Mouse (Mus musculus) c-Kit-negative CD71-positive TER-119-positive erythroid progenitor cells, embryonic 14.5 days (primary cell): Measurements from ENCODE around the gene Bahd1.
A peak's percentile ranks its signal among the peaks of the same experiment; 100 is the strongest.

Experiments used
- DNase-seq: peaks from one replicate; pipeline ENCODE4 v3.0.0-alpha.2; 2013; ENCODE audit warnings: low read depth, low spot score

The Bahd1 gene

DNA sequence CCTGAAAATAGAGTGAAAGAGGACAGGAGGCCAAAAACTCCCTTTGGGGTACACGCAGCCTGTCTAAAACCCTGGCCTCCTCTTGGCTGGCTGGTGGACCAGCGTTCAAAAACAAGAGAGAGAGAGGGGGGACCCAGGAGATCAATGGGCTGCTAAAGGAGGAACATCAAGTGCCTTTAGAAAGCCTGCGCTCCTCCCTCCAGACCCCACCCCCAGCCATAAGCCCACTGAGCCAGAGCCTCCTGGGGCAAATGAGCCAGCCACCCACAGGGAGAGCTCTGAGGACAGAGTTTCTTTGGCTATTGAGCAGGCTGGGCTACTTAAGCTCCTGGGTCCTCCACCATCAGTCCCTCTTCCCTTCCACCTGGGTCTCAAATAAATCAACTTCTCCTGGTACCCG, 1.4 kb upstream of the Bahd1 start:
- no peak for DNase-seq

DNA sequence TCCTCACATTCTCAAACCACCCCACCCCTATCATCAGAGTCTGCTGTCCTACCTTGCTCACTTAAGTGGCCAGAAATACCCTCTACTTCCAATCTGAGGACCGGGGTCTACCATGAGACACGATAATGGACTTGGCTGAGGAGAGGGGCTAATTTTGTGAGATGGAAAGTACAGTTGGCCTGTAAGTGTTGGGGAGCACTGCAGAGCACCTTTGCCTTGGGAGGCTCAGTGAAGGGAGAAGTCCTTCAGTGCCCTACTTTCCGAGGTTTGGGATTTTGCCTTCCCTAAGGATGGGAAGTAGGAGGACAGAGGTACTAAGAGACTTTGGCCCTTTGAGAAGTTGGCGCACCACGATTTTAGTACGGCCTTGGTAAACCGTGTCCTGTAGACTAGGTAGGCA, 871 bp upstream of the Bahd1 start:
- no peak for DNase-seq

- no peak for DNase-seq
Observed at GRCm38 (mm10) chr2:118900826-118901140, 606 bp downstream of the Bahd1 start.

- DNase-seq: peak; percentile 85
Observed at GRCm38 (mm10) chr2:118901175-118902031, 1.2 kb downstream of the Bahd1 start.

- no peak for DNase-seq
Observed at GRCm38 (mm10) chr2:118902051-118903025, 2.2 kb downstream of the Bahd1 start.

- no peak for DNase-seq
Observed at GRCm38 (mm10) chr2:118903333-118903741, 3.2 kb downstream of the Bahd1 start.

DNA sequence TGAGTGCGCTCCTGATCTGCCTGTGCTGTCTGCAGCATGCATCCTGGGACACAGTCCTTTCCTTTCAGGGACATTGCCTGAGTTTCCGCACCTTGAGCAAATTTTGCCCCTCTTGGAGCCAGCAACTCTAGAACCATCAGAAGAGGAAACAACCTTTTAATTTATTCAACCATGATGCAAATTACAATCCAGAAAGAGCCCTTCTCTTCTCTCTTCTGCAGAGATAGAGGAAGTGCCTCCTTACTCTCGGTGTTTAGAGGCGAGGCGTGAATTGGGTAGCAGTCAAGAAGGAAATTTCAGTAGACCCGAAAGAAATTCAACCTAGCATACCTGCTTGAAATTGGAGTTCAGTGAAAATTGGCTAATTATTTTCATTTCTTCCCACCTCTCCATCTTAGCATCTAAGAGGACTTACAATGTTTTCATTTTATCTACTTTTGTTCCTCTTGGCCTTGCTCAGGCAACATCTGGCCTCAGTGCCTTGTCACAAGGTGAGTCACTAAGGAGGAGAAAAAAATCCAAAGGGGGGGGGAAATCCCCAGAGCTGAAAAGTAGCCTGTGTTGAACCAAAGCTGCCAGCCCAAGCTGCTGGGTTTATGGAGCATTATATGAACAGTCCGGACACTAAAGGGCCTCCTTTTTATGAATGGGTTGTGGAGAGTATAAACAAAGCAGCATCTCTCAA, 5.4 kb downstream of the Bahd1 start:
- no peak for DNase-seq

- no peak for DNase-seq
Observed at GRCm38 (mm10) chr2:118906118-118906492, 5.9 kb downstream of the Bahd1 start.

GRCm38 (mm10) chr2:118907781-118908180, 7.6 kb downstream of the Bahd1 start:
- DNase-seq: no peak

DNA sequence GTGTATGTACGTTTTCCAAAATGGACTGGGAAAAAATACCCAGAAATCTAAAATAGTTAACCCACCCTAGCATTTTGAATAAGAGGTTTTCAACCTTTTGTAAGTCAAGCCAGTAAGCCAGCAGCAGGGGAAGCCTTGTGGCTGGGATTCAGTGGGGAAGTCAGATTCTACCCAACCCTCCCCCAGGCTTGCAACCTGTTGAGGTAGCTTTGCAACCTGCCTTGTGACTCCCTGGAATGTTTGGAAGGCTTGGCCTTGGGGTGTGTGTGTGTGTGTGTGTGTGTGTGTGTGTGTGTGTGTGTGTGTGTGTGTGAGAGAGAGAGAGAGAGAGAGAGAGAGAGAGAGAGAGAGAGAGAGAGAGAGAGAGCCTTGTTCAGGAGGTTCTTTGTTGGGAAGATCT, 9.0 kb downstream of the Bahd1 start:
- no peak for DNase-seq

DNA sequence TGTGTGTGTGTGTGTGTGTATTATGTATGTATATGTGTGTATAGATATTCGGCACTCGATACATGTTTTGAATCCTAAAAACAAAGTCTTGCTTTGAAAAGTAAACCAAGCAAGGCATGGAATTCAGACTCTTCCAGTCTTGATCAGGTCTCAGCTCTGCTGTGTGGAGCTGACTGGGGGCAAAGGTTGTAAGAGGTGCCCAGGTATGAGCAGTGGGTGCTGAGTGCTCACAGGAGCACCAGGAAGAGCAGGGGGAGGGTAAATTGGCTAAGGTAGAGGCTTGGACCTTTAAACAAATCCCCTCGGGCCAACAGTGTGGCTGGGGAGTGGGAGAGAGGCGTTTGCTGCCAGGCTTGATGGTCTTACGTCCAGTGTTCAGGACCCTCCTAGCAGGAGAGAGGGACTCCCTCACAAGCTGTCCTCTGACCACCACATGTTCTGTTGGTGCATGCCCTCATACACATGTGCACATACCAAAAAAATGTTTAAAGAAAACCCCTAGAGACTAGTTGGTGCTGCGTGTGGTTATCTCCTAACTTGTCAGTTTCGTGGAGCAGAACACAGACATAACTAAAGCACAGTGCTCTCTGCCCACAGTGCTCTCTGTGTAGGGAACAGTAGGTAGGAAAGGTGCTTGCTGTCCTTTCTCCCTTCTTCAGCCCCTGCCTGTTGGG, 10.6 kb downstream of the Bahd1 start:
- no peak for DNase-seq

DNA sequence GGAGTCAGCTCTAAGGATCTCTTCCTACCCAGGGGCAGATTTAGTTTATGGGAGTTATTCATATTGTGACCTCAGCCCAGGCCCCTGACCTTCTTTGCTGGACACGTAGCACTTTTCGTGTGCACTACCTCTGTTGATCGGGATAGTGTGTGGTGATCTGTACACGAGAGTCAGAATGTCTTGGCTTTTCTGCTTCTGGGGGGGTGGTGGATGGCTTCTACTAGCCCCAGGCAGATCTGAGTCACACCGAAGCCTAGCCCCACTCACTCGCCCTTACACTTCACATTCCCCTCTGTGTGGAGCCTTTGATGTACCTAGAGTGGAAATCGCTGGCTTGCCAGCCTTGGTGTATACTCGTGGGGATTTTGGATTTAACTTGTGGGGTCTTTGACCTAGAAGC, 12.5 kb downstream of the Bahd1 start:
- no peak for DNase-seq

- no peak for DNase-seq
Observed at GRCm38 (mm10) chr2:118913551-118914276, 13.5 kb downstream of the Bahd1 start.

DNA sequence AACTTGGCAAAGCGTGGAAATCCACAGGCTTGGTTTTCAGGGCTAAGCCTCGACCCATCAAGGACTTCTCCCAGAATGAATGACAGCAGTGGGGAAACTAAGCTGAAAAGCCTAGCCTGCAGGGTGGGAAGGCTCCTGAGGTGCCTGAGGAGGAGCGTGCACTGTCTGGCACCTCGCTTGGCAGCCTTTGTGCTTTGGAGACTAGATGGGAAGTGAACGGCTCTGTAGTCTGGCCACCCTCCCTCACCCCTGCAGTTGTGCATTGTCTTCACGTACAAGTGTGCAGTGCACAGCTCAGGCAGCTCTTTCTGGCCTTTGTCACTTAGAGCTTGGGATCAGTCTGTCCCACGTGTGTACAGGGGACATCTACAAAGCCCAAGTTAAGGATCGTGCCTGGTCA, 14.5 kb downstream of the Bahd1 start:
- DNase-seq: no peak

DNA sequence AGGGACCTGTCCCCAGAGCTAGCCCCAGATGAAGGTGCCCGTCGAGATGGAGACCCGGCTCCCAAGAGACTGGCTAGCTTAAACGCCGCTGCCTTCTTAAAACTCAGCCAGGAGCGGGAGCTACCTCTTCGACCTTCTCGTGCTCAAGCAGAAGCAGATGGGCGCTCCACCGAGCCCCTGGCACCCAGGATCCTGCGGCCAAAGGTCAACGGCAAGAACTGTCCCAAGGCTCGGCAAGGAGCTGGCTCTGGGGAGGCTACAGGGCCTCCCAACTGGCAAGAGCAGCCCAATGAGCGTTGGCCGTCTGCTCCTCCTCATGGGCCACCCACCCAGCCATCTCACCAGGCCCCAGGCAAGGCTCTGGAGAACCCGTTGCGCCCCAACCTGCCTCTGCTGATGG, 16.3 kb downstream of the Bahd1 start:
- no peak for DNase-seq

DNA sequence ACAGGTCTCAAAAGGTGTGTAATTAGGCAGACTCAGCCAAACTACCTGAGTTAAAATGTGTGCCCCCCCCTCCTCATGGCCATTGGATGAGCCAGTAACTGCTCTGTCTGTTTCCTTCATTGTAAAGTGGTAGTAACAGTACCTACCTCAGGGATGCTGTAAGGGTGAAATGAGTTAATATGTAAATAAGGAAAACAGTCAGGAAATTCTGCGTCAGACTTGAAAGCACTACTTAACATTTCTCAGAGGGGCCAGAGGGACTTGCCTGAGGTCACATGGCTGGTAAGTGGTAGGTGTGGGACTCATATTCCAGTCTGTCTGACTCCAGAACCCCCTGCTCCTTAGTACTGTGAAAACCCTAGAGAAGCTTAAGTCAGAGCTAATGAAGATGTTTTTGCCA, 18.4 kb downstream of the Bahd1 start:
- no peak for DNase-seq

GRCm38 (mm10) chr2:118920428-118920827, 20.3 kb downstream of the Bahd1 start:
- no peak for DNase-seq

DNA sequence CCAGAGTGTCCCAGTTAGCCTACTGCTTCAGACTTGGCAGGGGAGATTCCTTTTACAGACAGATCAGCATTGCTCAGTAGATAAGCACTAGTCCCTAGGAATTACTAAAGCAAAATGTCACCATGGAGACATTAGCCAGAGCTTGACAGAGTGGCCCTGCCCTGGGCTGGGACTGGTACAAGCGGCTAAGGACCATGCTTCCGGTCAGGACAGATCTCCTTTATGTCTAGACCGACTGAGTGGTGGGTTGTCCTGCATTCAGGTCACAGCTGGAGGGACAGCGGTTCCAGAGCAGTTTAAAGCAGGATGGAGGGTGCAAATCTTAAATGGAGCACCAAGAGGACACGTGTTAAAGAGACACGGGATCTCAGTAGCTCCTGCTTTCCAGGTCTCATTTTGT, 25.8 kb downstream of the Bahd1 start:
- no peak for DNase-seq

- peak; percentile 52 for DNase-seq
Observed at GRCm38 (mm10) chr2:118926361-118926997, 26.3 kb downstream of the Bahd1 start, which contains the start of gene Chst14. TSS of gene Chst14 (plus strand) at chr2:118926496.

DNA sequence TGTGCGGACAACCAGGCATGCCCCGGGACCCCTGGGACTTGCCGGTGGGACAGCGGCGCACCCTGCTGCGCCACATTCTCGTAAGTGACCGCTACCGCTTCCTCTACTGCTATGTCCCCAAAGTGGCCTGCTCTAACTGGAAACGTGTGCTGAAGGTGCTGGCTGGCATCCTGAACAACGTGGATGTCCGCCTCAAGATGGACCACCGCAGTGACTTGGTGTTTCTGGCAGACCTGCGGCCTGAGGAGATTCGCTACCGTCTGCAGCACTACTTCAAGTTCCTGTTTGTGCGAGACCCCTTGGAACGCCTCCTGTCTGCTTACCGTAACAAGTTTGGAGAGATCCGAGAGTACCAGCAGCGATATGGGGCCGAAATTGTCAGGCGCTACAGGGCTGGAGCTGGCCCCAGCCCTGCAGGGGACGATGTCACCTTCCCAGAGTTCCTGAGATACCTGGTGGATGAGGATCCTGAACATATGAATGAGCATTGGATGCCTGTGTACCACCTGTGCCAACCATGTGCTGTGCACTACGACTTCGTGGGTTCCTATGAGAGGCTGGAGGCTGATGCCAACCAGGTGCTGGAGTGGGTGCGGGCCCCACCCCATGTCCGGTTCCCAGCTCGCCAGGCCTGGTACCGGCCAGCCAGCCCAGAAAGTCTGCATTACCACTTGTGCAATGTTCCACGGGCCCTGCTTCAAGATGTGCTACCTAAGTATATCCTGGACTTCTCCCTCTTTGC, 27.0 kb downstream of the Bahd1 start:
- DNase-seq: no peak
